Mouse (Mus musculus): ENCODE measurements around the gene Thsd7a.

DNA sequence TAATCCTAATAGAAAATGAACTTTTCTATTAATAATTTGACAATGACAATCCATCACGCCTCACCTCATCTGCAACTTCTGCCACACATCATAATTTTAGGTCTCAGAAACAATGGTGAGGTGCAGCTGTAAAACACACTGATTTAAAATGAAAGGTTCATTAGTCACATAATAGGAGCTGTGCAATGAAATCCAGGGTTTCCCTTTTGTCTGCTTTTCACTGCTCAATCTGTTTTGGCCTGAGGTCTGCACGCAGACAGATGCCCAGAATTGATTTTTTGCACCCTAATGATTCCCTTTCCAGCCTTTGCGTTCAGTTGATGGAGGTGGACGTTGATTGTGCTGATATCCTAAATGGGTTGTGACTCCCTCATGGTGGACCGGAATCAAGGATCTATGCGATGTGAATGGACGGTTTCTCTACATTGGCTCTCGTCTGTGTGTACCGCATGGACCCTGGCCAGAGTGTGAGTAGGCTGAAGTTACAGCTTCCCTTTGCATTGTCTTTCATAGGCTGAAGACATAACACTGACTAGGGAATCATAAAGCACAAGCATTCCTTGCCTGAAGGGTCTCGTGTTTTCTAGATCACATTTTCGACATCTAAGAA, 120.5 kb downstream of the Thsd7a start:
- TF ChIP-seq CTCF (IDR thresholded peaks at IDR 0.05; ENCODE audit: insufficient read depth, low read length) (no peak), POLR2A (IDR thresholded peaks at IDR 0.05; ENCODE audit: borderline replicate concordance, extremely low read depth, low read depth, low read length) (no peak)

Measured in lung, adult 2 months (tissue).